Mouse (Mus musculus) adrenal gland, adult 18-20 months (tissue): ENCODE measurements at regions not wholly inside any gene's neighbourhood (a gene's known extent, or its start where the extent isn't known, plus 50 kb on each side); places are given as distances from the start of the nearest gene placed in this dataset.
A peak's percentile ranks its signal among the peaks of the same experiment; 100 is the strongest.

Source experiments
- DNase-seq, 2 experiments: peaks; one replicate each; pipeline ENCODE4 v3.0.0; 2021 to 2022; ENCODE audit warnings: low spot score in 2 of 2

- no peak for DNase-seq
Measured at GRCm38 (mm10) chr19:23087575-23087974, 53.5 kb upstream of the Klf9 start.

GRCm38 (mm10) chr19:23089081-23089480 lies 51.9 kb upstream of the Klf9 start:
- no peak for DNase-seq

GRCm38 (mm10) chr19:23089761-23090514 lies 51.1 kb upstream of the Klf9 start:
- peak in 1 of 2 experiments; percentile 22 for DNase-seq
